Mouse (Mus musculus): ENCODE measurements around the gene Setd3. TPM values are rescaled to one million over a fixed set of nuclear protein-coding genes. Genes with fewer than 3 reads are reported as not detected.
A peak's percentile ranks its signal among the peaks of the same experiment; 100 is the strongest.

The Setd3 gene
- polyA plus RNA-seq, 1 experiment from 2014 or later, result 49.1 TPM

- H3K27ac ChIP-seq (ENCODE audit: low read depth, low read length), result no peak overlapping the region
- no peaks in the 10 kb centered on the region for H3K4me1 ChIP-seq (replicated peaks; ENCODE audit: control insufficient read depth, insufficient read depth, low read length)
- H3K4me2 ChIP-seq (replicated peaks; ENCODE audit: low read depth), result no peak overlapping the region
- WGBS, result 52% methylated on average over 8 of the region's 8 CpGs
- TF ChIP-seq CTCF (IDR thresholded peaks at IDR 0.05; ENCODE audit: low read depth), result no peak
- H3K9me3 ChIP-seq (ENCODE audit: control insufficient read depth), result no peaks in the 10 kb centered on the region
- ATAC-seq, result no peak
- H3K4me3 ChIP-seq (ENCODE audit: low read depth, low read length), result no peak overlapping the region
- H3K27me3 ChIP-seq (replicated peaks; ENCODE audit: control insufficient read depth, insufficient read depth, low read length), result no peaks in the 10 kb centered on the region
- H3K36me3 ChIP-seq (ENCODE audit: control insufficient read depth, insufficient read depth), result no peaks in the 10 kb centered on the region
- no peak overlapping the region for H3K9ac ChIP-seq (ENCODE audit: low read depth, low read length)
Measured at GRCm38 (mm10) chr12:108215090-108215489, 36.0 kb upstream of the Setd3 start.

DNA sequence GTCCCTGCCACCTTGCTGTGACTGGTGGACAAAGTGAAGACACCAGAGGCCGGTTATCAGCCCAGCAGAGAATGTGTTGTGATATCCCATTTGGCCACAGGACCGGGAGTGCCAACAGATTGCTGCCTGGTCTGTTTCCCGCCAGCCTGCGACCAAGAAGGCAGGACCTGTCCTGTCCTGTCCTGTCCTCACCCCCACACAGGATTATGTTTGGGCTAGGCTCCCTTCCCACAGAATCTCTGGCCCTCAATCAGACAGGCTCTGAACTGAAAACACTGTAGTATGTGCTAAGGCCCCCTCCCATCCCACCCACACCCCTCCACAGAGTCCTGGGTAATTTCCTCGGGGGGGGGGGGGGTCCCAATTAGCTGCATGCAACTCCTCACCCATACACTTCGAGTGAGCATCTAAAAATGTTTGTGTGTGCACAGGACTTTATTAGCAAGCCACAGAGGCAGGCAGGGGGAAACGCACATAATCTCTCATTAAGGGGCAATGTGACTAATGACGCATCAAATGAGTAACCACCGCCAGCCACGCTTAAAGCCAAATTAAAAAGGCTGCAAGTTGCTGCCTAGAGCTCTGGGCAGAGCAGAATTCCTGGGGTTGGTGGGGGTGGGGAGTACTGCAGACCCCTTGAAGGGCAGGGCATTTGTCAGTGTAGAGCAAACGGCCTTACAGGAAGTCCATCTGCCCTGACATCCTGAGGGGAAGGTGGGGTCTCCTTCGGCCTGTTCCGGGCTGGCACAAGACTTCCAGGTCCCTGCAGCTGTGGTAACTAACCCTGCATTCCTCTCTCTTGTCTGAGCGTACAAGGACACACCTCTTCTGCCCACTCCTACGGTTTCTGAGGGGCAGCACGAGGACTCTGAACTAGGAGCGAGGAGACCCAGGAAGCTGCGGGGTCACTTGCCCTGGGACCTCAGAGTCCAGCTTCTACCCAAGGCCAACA, 34.3 kb upstream of the Setd3 start:
- 58% methylated on average over 18 of the region's 18 CpGs for WGBS
- Histone ChIP-seq H3K4me3 (ENCODE audit: low read depth, low read length) (no peak overlapping the region), H3K9me3 (ENCODE audit: control insufficient read depth) (no peaks in the 10 kb centered on the region), H3K4me2 (replicated peaks; ENCODE audit: low read depth) (no peak overlapping the region), H3K36me3 (ENCODE audit: control insufficient read depth, insufficient read depth) (no peaks in the 10 kb centered on the region), H3K9ac (ENCODE audit: low read depth, low read length) (0 out of 2 replicates have a peak overlapping the region, but pooled peaks have one; percentile 23), H3K27me3 (replicated peaks; ENCODE audit: control insufficient read depth, insufficient read depth, low read length) (no peaks in the 10 kb centered on the region), H3K4me1 (replicated peaks; ENCODE audit: control insufficient read depth, insufficient read depth, low read length) (peaks cover 5% of the 10 kb centered on the region; the same call in 1 of the 2 replicates), H3K27ac (ENCODE audit: low read depth, low read length) (no peak overlapping the region)
- no peak for ATAC-seq
- TF ChIP-seq CTCF (IDR thresholded peaks at IDR 0.05; ENCODE audit: low read depth), result no peak

DNA sequence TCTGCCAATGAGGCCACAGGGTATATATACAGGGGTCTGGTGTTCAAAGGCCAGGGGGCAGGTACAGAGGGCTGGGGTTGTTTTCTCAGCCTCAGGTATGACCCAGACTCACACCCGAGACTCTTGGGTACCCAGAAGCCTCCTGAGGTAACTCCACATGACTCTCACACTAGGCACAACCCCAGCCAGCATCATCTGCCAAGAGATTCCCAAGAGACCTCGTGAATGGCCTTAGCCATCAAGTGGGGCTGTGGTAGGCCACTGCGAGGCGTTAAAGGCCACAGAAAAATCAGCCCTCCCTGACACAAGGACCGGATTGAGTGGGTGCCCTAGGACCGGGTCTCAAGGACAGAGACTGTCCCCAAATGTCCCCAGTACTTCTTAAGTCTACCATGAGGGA, 33.4 kb upstream of the Setd3 start:
- no peak for ATAC-seq
- no peak overlapping the region for H3K27ac ChIP-seq (ENCODE audit: low read depth, low read length)

DNA sequence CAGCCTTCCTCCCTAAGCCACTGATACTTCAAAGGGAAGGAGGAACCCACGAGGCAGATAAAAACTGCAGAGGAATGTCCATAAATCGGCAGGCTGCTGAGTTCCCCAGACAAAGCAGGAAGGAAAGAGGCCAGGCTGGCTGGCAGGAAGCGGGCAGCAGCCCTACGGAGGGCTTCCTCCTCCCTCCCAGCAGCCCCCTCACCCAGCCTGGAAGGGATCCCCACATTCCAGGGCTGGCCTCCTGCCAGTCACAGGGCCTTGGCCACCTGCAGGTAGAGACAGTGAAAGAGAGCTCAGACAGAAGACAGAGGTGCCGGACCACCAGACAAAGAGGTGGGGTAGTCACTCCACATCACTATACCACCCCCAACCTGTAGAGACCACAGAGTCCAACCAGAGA, 33.0 kb upstream of the Setd3 start:
- TF ChIP-seq CTCF (IDR thresholded peaks at IDR 0.05; ENCODE audit: low read depth), result no peak
- Histone ChIP-seq H3K27ac (ENCODE audit: low read depth, low read length) (no peak overlapping the region), H3K36me3 (ENCODE audit: control insufficient read depth, insufficient read depth) (peaks cover 10% of the 10 kb centered on the region; the same call in 1 of the 2 replicates), H3K4me3 (ENCODE audit: low read depth, low read length) (no peak overlapping the region), H3K4me1 (replicated peaks; ENCODE audit: control insufficient read depth, insufficient read depth, low read length) (peaks cover 5% of the 10 kb centered on the region; the same call in 1 of the 2 replicates), H3K27me3 (replicated peaks; ENCODE audit: control insufficient read depth, insufficient read depth, low read length) (no peaks in the 10 kb centered on the region), H3K4me2 (replicated peaks; ENCODE audit: low read depth) (0 out of 2 replicates have a peak overlapping the region, but pooled peaks have one; percentile 21), H3K9ac (ENCODE audit: low read depth, low read length) (no peak overlapping the region), H3K9me3 (ENCODE audit: control insufficient read depth) (no peaks in the 10 kb centered on the region)
- no peak for ATAC-seq
- 39% methylated on average over 5 of the region's 5 CpGs for WGBS

More for the DNA sequence above, 33.4 kb upstream of the Setd3 start:
- no peak for TF ChIP-seq CTCF (IDR thresholded peaks at IDR 0.05; ENCODE audit: low read depth)
- Histone ChIP-seq H3K9me3 (ENCODE audit: control insufficient read depth) (no peaks in the 10 kb centered on the region), H3K4me3 (ENCODE audit: low read depth, low read length) (no peak overlapping the region), H3K4me2 (replicated peaks; ENCODE audit: low read depth) (no peak overlapping the region), H3K36me3 (ENCODE audit: control insufficient read depth, insufficient read depth) (peaks cover 6% of the 10 kb centered on the region; the same call in 1 of the 2 replicates), H3K9ac (ENCODE audit: low read depth, low read length) (no peak overlapping the region), H3K27me3 (replicated peaks; ENCODE audit: control insufficient read depth, insufficient read depth, low read length) (no peaks in the 10 kb centered on the region), H3K4me1 (replicated peaks; ENCODE audit: control insufficient read depth, insufficient read depth, low read length) (peaks cover 5% of the 10 kb centered on the region; the same call in 1 of the 2 replicates)
- WGBS, result 86% methylated on average over 6 of the region's 6 CpGs

GRCm38 (mm10) chr12:108210623-108211022, 31.5 kb upstream of the Setd3 start:
- Histone ChIP-seq H3K4me1 (replicated peaks; ENCODE audit: control insufficient read depth, insufficient read depth, low read length) (peaks cover 5% of the 10 kb centered on the region; the same call in 1 of the 2 replicates), H3K36me3 (ENCODE audit: control insufficient read depth, insufficient read depth) (peaks cover 17% of the 10 kb centered on the region), H3K9me3 (ENCODE audit: control insufficient read depth) (no peaks in the 10 kb centered on the region), H3K27me3 (replicated peaks; ENCODE audit: control insufficient read depth, insufficient read depth, low read length) (no peaks in the 10 kb centered on the region), H3K4me3 (ENCODE audit: low read depth, low read length) (no peak overlapping the region), H3K27ac (ENCODE audit: low read depth, low read length) (no peak overlapping the region), H3K9ac (ENCODE audit: low read depth, low read length) (no peak overlapping the region), H3K4me2 (replicated peaks; ENCODE audit: low read depth) (no peak overlapping the region)
- TF ChIP-seq CTCF (IDR thresholded peaks at IDR 0.05; ENCODE audit: low read depth), result no peak
- 97% methylated on average over 15 of the region's 15 CpGs for WGBS
- ATAC-seq, result no peak

GRCm38 (mm10) chr12:108208726-108209438, 29.8 kb upstream of the Setd3 start:
- H3K4me1 ChIP-seq (replicated peaks; ENCODE audit: control insufficient read depth, insufficient read depth, low read length), result peaks cover 5% of the 10 kb centered on the region; the same call in 1 of the 2 replicates
- peak; percentile 87 for TF ChIP-seq CTCF (IDR thresholded peaks at IDR 0.05; ENCODE audit: low read depth)
- ATAC-seq, result no peak
- 36% methylated on average over 13 of the region's 13 CpGs for WGBS
- 0 out of 2 replicates have a peak overlapping the region, but pooled peaks have one; percentile 3 for H3K4me2 ChIP-seq (replicated peaks; ENCODE audit: low read depth)
- H3K27me3 ChIP-seq (replicated peaks; ENCODE audit: control insufficient read depth, insufficient read depth, low read length), result no peaks in the 10 kb centered on the region
- peaks cover 32% of the 10 kb centered on the region for H3K36me3 ChIP-seq (ENCODE audit: control insufficient read depth, insufficient read depth)
- no peak overlapping the region for H3K9ac ChIP-seq (ENCODE audit: low read depth, low read length)
- H3K27ac ChIP-seq (ENCODE audit: low read depth, low read length), result no peak overlapping the region
- no peak overlapping the region for H3K4me3 ChIP-seq (ENCODE audit: low read depth, low read length)
- no peaks in the 10 kb centered on the region for H3K9me3 ChIP-seq (ENCODE audit: control insufficient read depth)

Measured in intestine, postnatal 0 days (tissue).